Mouse (Mus musculus) forebrain, postnatal 0 days (tissue): ENCODE measurements at regions not wholly inside any gene's neighbourhood (a gene's known extent, or its start where the extent isn't known, plus 50 kb on each side); places are given as distances from the start of the nearest gene placed in this dataset.
"Not testable (repeated sequence)": the region's sequence is repeated elsewhere in the genome, so short reads cannot be mapped to it uniquely, and the experiment has no call there.

Experiments
- ATAC-seq: fragments of 200-750 bp; cut with Nextera tagmentation; 2 replicates; pipeline ENCODE4 v1.8.0; 2017; ENCODE audit warnings: mild to moderate bottlenecking, moderate library complexity
- DNase-seq: peaks from one replicate; pipeline ENCODE4 v3.0.0-alpha.2; 2015
- H3K27ac ChIP-seq: fragments of 300-500 bp; sonication (generic); 2 replicates; pipeline ENCODE4 v1.5.1; 2014; ENCODE audit warnings: low read depth, mild to moderate bottlenecking, antibody characterized with exemption, low read length, moderate library complexity, mixed read lengths
- H3K27me3 ChIP-seq: fragments of 300-500 bp; sonication (generic); 2 replicates; pipeline ENCODE4 v1.6.1; 2014; ENCODE audit warnings: mild to moderate bottlenecking, low read length, mixed read lengths; ENCODE audit not compliant: insufficient read depth
- H3K36me3 ChIP-seq: fragments of 300-500 bp; sonication (generic); 2 replicates; pipeline ENCODE4 v1.6.1; 2014; ENCODE audit warnings: mild to moderate bottlenecking, moderate library complexity; ENCODE audit not compliant: insufficient read depth
- H3K4me1 ChIP-seq: fragments of 300-500 bp; sonication (generic); 2 replicates; pipeline ENCODE4 v1.6.1; 2014; ENCODE audit warnings: antibody characterized with exemption; ENCODE audit not compliant: insufficient read depth
- H3K4me2 ChIP-seq: fragments of 300-500 bp; sonication (generic); 2 replicates; pipeline ENCODE4 v1.6.1; 2014; ENCODE audit warnings: low read depth, mild to moderate bottlenecking, moderate library complexity
- H3K4me3 ChIP-seq: fragments of 300-500 bp; sonication (generic); 2 replicates; pipeline ENCODE4 v1.5.1; 2014; ENCODE audit warnings: low read depth, low read length, mixed read lengths
- H3K9ac ChIP-seq: fragments of 300-500 bp; sonication (generic); 2 replicates; pipeline ENCODE4 v1.6.1; 2014; ENCODE audit warnings: mild to moderate bottlenecking
- H3K9me3 ChIP-seq: fragments of 300-500 bp; sonication (generic); 2 replicates; pipeline ENCODE4 v1.6.1; 2016; ENCODE audit warnings: low read length
- CTCF ChIP-seq: sonication (generic); IDR thresholded peaks from 2 replicates; pipeline ENCODE4 v1.5.1; 2016; ENCODE audit warnings: antibody characterized with exemption, control low read depth, low read depth
- WGBS: fragments of 180-500 bp; shearing (Covaris S2); extraction: QIAGEN DNeasy Blood & Tissue Kit; methylation state at CpG from one replicate; pipeline ENCODE4 v1.1.7; 2014; 5-methylcytosine and 5-hydroxymethylcytosine counted together

GRCm38 (mm10) chr3:41504867-41505266 is 50.7 kb upstream of the Jade1 start:
- Histone ChIP-seq H3K4me1 (no peaks in the 10 kb centered on the region), H3K36me3 (no peaks in the 10 kb centered on the region), H3K27ac (no peak overlapping the region), H3K9ac (no peak overlapping the region), H3K4me3 (no peak overlapping the region), H3K4me2 (no peak overlapping the region), H3K27me3 (no peaks in the 10 kb centered on the region), H3K9me3 (no peaks in the 10 kb centered on the region)
- DNase-seq (no peak), ATAC-seq (no peak)
- TF ChIP-seq CTCF, result no peak
- WGBS, result 96% methylated on average over 4 of the region's 4 CpGs

GRCm38 (mm10) chr3:41502161-41502560 is 53.4 kb upstream of the Jade1 start:
- Histone ChIP-seq H3K36me3 (no peaks in the 10 kb centered on the region), H3K4me1 (no peaks in the 10 kb centered on the region), H3K4me3 (no peak overlapping the region), H3K27me3 (no peaks in the 10 kb centered on the region), H3K4me2 (no peak overlapping the region), H3K9ac (no peak overlapping the region), H3K9me3 (no peaks in the 10 kb centered on the region), H3K27ac (no peak overlapping the region)
- no peak for TF ChIP-seq CTCF
- 86% methylated on average over 3 of the region's 3 CpGs for WGBS
- ATAC-seq (no peak), DNase-seq (no peak)

- H3K27ac ChIP-seq, H3K4me3 ChIP-seq, H3K4me1 ChIP-seq, H3K4me2 ChIP-seq, DNase-seq, H3K9ac ChIP-seq, H3K36me3 ChIP-seq, ATAC-seq, H3K27me3 ChIP-seq, H3K9me3 ChIP-seq: not testable (repeated sequence)
- WGBS, result 79% methylated on average over 6 of the region's 6 CpGs
These were observed 53.9 kb upstream of the Jade1 start for GRCm38 (mm10) chr3:41501639-41502038.

GRCm38 (mm10) chr3:41501124-41501523 is 54.4 kb upstream of the Jade1 start:
- H3K4me3 ChIP-seq, result no peak overlapping the region
- H3K4me2 ChIP-seq, result no peak overlapping the region
- no peak for ATAC-seq
- H3K4me1 ChIP-seq, result no peaks in the 10 kb centered on the region
- H3K27me3 ChIP-seq, result no peaks in the 10 kb centered on the region
- 81% methylated on average over 6 of the region's 6 CpGs for WGBS
- no peak for TF ChIP-seq CTCF
- H3K9ac ChIP-seq, result no peak overlapping the region
- no peak overlapping the region for H3K27ac ChIP-seq
- no peaks in the 10 kb centered on the region for H3K36me3 ChIP-seq
- no peaks in the 10 kb centered on the region for H3K9me3 ChIP-seq
- DNase-seq, result no peak

- no peak overlapping the region for H3K27ac ChIP-seq
- TF ChIP-seq CTCF, result no peak
- no peaks in the 10 kb centered on the region for H3K36me3 ChIP-seq
- no peaks in the 10 kb centered on the region for H3K9me3 ChIP-seq
- no peaks in the 10 kb centered on the region for H3K27me3 ChIP-seq
- no peak for DNase-seq
- no peak for ATAC-seq
- no peak overlapping the region for H3K4me2 ChIP-seq
- H3K9ac ChIP-seq, result no peak overlapping the region
- WGBS, result 95% methylated on average over 2 of the region's 2 CpGs
- no peaks in the 10 kb centered on the region for H3K4me1 ChIP-seq
- H3K4me3 ChIP-seq, result no peak overlapping the region
These were observed 55.9 kb upstream of the Jade1 start for GRCm38 (mm10) chr3:41499680-41500079.

DNA sequence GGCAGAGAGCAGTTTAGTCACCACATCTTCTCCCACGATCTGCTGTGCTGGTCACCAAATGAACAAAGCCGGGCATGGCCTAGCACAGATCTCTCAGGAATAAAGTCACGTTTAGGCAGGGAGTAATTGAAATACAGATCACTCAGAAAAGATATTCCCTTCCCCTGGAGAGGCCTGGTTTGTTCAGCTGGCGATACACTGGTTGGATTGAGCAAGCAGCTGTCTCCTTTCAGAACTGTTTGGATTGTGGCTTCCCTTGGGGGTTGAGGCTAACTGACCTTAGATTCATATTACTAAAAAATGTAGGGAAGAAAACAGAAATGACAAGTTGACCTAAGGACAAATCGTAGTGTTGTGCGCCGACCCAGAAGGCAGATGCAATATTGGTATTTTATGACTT is 56.7 kb upstream of the Jade1 start:
- no peak for TF ChIP-seq CTCF
- Histone ChIP-seq H3K4me1 (no peaks in the 10 kb centered on the region), H3K27me3 (no peaks in the 10 kb centered on the region), H3K9ac (no peak overlapping the region), H3K27ac (no peak overlapping the region), H3K9me3 (no peaks in the 10 kb centered on the region), H3K36me3 (no peaks in the 10 kb centered on the region), H3K4me2 (no peak overlapping the region), H3K4me3 (no peak overlapping the region)
- WGBS, result 89% methylated on average over 7 of the region's 7 CpGs
- no peak for ATAC-seq
- DNase-seq, result no peak

DNA sequence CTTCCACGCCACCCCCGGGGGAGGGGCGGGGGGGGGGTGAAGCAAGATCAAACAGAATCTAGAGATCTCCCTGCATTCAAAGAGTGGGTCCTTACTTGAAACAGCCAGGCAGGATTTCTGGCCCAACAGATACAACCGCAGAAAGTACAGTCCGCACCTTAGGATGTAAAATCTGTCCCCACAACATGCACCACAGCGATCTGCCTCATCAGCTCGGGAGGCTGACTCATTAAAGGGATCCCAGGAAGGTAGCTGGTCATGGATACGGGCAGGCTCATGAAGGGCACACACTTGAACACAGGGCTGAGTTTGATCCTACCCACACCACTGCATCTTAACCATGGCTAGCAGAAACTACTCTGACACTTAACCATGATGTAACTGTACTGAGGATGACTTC is 57.8 kb upstream of the Jade1 start:
- Histone ChIP-seq H3K4me2 (no peak overlapping the region), H3K27ac (no peak overlapping the region), H3K4me3 (no peak overlapping the region), H3K27me3 (no peaks in the 10 kb centered on the region), H3K4me1 (no peaks in the 10 kb centered on the region), H3K9ac (no peak overlapping the region), H3K9me3 (no peaks in the 10 kb centered on the region), H3K36me3 (no peaks in the 10 kb centered on the region)
- whole genome bisulfite sequencing, result 81% methylated on average over 8 of the region's 8 CpGs
- TF ChIP-seq CTCF, result no peak
- DNase-seq, result no peak
- no peak for ATAC-seq

DNA sequence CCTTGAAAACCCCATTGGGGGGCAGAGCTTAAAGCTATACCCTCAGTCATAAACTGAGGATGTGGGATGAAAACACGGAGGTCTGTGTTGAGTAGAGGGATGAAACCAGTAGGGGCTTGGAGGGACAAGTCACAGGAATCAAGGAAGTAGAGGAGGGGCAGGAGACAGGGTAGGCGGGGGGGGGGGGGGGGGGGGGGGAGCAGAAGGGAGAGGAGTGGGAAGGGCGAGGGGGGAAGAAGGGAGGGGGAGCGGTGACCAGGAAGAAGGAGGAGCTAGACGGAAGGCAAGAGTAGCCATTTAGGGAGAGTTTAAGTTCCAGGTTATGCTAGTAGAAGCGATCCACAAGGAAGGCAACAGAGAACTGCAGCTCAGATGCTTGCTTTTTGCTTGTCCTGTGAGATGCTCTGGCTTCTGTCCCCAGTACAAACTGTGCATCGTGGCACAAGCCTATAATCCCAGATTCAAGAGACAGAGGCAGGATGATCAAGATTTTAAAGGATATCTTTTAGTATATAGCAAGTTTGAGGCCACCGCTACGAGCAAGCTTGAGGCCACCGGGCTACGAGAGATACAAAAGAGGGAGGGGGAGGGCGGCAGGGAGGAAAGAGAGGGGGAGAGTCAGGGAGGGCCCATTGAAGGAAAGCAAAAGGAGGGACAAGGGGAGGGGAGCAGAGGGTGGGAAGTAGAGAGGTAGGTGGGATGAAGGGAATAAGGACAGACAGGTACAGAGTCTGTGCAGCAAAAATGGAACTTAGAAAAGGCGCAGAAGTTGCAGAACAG is 58.4 kb upstream of the Jade1 start:
- 63% methylated on average over 12 of the region's 13 CpGs for WGBS
- DNase-seq, result no peak

More for the DNA sequence above, 58.4 kb upstream of the Jade1 start:
- Histone ChIP-seq H3K9ac (no peak overlapping the region), H3K27ac (no peak overlapping the region), H3K4me2 (no peak overlapping the region), H3K4me1 (no peaks in the 10 kb centered on the region), H3K9me3 (no peaks in the 10 kb centered on the region), H3K4me3 (no peak overlapping the region), H3K27me3 (no peaks in the 10 kb centered on the region), H3K36me3 (no peaks in the 10 kb centered on the region)
- no peak for ATAC-seq
- TF ChIP-seq CTCF, result no peak
